ENCODE assay signal across 8 mouse cellular contexts in the genomic region with DNA sequence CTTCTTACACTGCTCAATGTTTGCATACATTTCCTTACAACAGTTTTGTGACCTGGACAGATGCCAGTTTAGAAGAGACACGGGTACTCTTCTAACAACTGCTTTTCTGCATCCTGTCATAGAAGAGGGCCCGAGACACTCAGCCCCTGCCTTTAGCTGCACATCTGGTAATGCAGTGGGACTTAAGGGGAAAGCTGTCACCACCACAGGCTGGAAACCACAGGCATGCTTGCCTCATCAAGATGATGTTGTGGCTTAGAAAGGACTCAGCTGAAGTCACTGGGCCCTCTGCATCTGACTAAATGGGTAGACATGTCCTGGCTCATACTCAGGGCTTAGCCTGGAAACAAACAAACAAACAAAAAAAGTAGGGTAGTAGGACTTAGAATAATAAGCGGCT. TPM values are rescaled to one million over a fixed set of nuclear protein-coding genes. Genes with fewer than 3 reads are reported as not detected.
A peak's percentile ranks its signal among the peaks of the same experiment; 100 is the strongest.
DNase-seq lines count a peak whose midpoint lies in the region; ATAC-seq and TF ChIP-seq lines count a peak whose summit lies in the region.

No protein-coding gene starts in this region.

- TF ChIP-seq EP300 in liver, postnatal 0 days (IDR thresholded peaks at IDR 0.05; ENCODE audit: low read depth) = no peak

- no peaks in the 10 kb centered on the region for H3K9me3 ChIP-seq in liver, postnatal 0 days (ENCODE audit: low read length)
- no peaks in the 10 kb centered on the region for H3K9me3 ChIP-seq in embryonic facial prominence, embryonic 12.5 days
- H3K9me3 ChIP-seq in limb, embryonic 15.5 days = no peaks in the 10 kb centered on the region

- peak; percentile 40 for DNase-seq in liver
- no peak for DNase-seq in liver, postnatal 0 days
- peak; percentile 30 to 37 for DNase-seq in thymus, postnatal 10 days (ENCODE audit: low spot score in 2 of 2)
- no peak for DNase-seq in spleen, adult 18-20 months
- no peak for DNase-seq in urinary bladder, adult 2 months (ENCODE audit: low spot score)

- H3K4me3 ChIP-seq in liver, postnatal 0 days (ENCODE audit: low read depth, low read length) = no peak overlapping the region
- H3K4me3 ChIP-seq in embryonic facial prominence, embryonic 12.5 days = no peak overlapping the region
- H3K4me3 ChIP-seq in limb, embryonic 15.5 days = no peak overlapping the region

- H3K4me1 ChIP-seq in liver, postnatal 0 days (ENCODE audit: insufficient read depth) = peaks cover 21% of the 10 kb centered on the region
- peaks cover 48% of the 10 kb centered on the region for H3K4me1 ChIP-seq in embryonic facial prominence, embryonic 12.5 days
- H3K4me1 ChIP-seq in limb, embryonic 15.5 days = peaks cover 51% of the 10 kb centered on the region

- H3K27me3 ChIP-seq in liver, postnatal 0 days (ENCODE audit: insufficient read depth, low read length) = no peaks in the 10 kb centered on the region
- H3K27me3 ChIP-seq in embryonic facial prominence, embryonic 12.5 days = no peaks in the 10 kb centered on the region
- H3K27me3 ChIP-seq in limb, embryonic 15.5 days = no peaks in the 10 kb centered on the region

- ATAC-seq in liver, postnatal 0 days = no peak
- ATAC-seq in embryonic facial prominence, embryonic 12.5 days (ENCODE audit: insufficient number of reproducible peaks, insufficient read depth, low FRiP score, low TSS enrichment) = peak; percentile 23; the same call in 1 of the 2 replicates
- no peak; the same call in 1 of the 2 replicates for ATAC-seq in limb, embryonic 15.5 days (ENCODE audit: insufficient number of reproducible peaks, low FRiP score, low TSS enrichment, low read depth)
- no peak for ATAC-seq in erythroid progenitor cell, adult 5-6 weeks (replicated peaks; ENCODE audit: low FRiP score, poor library complexity, severe bottlenecking)

- 43% methylated on average over 3 of the region's 3 CpGs for WGBS in liver, postnatal 0 days (ENCODE audit: insufficient replicate concordance)
- 38% methylated on average over 3 of the region's 3 CpGs for WGBS in embryonic facial prominence, embryonic 12.5 days
- WGBS in limb, embryonic 15.5 days = 37% methylated on average over 3 of the region's 3 CpGs

- H3K36me3 ChIP-seq in liver, postnatal 0 days (replicated peaks; ENCODE audit: insufficient read depth, low read length) = no peaks in the 10 kb centered on the region
- no peaks in the 10 kb centered on the region for H3K36me3 ChIP-seq in embryonic facial prominence, embryonic 12.5 days
- no peaks in the 10 kb centered on the region for H3K36me3 ChIP-seq in limb, embryonic 15.5 days

- no peak for TF ChIP-seq CTCF in liver, postnatal 0 days (IDR thresholded peaks at IDR 0.05; ENCODE audit: low read depth)

- no peak overlapping the region for H3K27ac ChIP-seq in liver, postnatal 0 days (ENCODE audit: low read depth)
- peak overlapping the region; percentile 98 for H3K27ac ChIP-seq in embryonic facial prominence, embryonic 12.5 days
- peak overlapping the region; percentile 95 for H3K27ac ChIP-seq in limb, embryonic 15.5 days

- H3K4me2 ChIP-seq in liver, postnatal 0 days (ENCODE audit: low read depth, low read length) = no peak overlapping the region
- H3K4me2 ChIP-seq in embryonic facial prominence, embryonic 12.5 days (replicated peaks) = no peak overlapping the region
- H3K4me2 ChIP-seq in limb, embryonic 15.5 days = no peak overlapping the region

- H3K9ac ChIP-seq in liver, postnatal 0 days (replicated peaks) = no peak overlapping the region
- H3K9ac ChIP-seq in embryonic facial prominence, embryonic 12.5 days = no peak overlapping the region
- H3K9ac ChIP-seq in limb, embryonic 15.5 days = no peak overlapping the region

RNA-seq across cellular contexts. Expression of a gene that starts 12.0 kb away (rescaled TPM):
- polyA plus RNA-seq in liver, postnatal 0 days (2015; fragmentation: Nextera tagmentation; extraction: Ambion mirVana) = 26.1 and 31.2 TPM in 2 replicates
- 66.9 and 71.1 TPM in 2 replicates for polyA plus RNA-seq in embryonic facial prominence, embryonic 12.5 days (2016; fragmentation: Nextera tagmentation; extraction: Ambion mirVana)
- polyA plus RNA-seq in limb, embryonic 15.5 days (2015; fragmentation: Nextera tagmentation; extraction: Ambion mirVana) = 41.8 and 43.2 TPM in 2 replicates
- 119 and 122 TPM in 2 replicates for total RNA-seq in erythroid progenitor cell, adult 5-6 weeks (2015; ENCODE audit: low replicate concordance)
- 145 and 148 TPM in 2 replicates for total RNA-seq in erythroid progenitor cell, adult 5-6 weeks (2017; ENCODE audit: low replicate concordance)
- polyA plus RNA-seq in urinary bladder, adult 2 months (2012; rRNA removed) = 0.66 and 1.2 TPM in 2 replicates

Comparison
In these comparisons a context has a peak if more than half of its experiments do, and no peak if none do; other contexts are left out.
1. DNase-seq: peak in liver (single experiment) and thymus, postnatal 10 days (2 of 2); none in liver, postnatal 0 days (single experiment), spleen, adult 18-20 months (0 of 2) and urinary bladder, adult 2 months (single experiment).
2. RNA of a gene that starts 12.0 kb away (polyA plus RNA-seq): 66.9 to 71.1 TPM in embryonic facial prominence, embryonic 12.5 days, 41.8 to 43.2 TPM in limb, embryonic 15.5 days and 26.1 to 31.2 TPM in liver, postnatal 0 days; 0.66 to 1.2 TPM in urinary bladder, adult 2 months; every median in the first group is over 10 times any median in the second.